Mouse (Mus musculus) liver, postnatal 0 days (tissue): Measurements from ENCODE around the gene Polr2f.

Experiments
- CTCF ChIP-seq: sonication (generic); IDR thresholded peaks from 2 replicates; pipeline ENCODE4 v1.5.1; 2016; ENCODE audit warnings: antibody characterized with exemption, low read depth
- EP300 ChIP-seq: IDR thresholded peaks from 2 replicates; pipeline ENCODE4 v1.6.1; 2016; ENCODE audit warnings: antibody characterized with exemption, low read depth, mild to moderate bottlenecking

DNA sequence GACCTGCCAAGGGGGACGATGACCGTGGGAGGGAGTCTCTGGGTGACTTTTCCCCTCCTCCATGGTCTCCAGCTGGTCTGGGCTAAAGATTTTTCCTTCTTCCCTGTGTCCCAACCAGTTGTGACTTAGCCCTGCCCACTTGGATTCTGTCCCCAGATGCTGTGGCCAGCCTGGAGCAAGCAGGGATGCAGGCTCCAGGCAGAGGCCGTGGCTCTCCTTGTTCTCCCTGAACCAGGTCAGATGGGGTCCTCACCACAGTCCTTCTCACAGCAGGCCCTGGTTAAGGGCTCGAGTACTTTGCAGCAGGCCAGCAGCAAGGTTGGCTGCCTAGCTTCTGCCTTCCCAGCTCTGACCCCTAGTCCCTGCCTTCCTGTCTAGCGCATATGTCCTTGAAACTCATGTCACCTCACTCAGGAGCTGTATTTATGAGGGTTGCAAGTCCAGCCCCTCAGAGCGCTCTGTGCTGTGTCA, 7.6 kb upstream of the Polr2f start:
- TF ChIP-seq CTCF (no peak), EP300 (no peak)
